Mouse (Mus musculus) heart, postnatal 36 days (tissue): ENCODE results near the gene Gm12695. TPM values are rescaled to one million over a fixed set of nuclear protein-coding genes. Genes with fewer than 3 reads are reported as not detected.

ENCODE experiments used
- DNase-seq, 2 experiments: peaks; one replicate each; pipeline ENCODE4 v3.0.0; 2021 to 2022
- intact Hi-C: fragments of 180-260 bp; cut with DNase I; formaldehyde crosslinking; loops from one replicate; pipeline ENCODE4 v1.15.1; 2025
- total RNA-seq, 2 experiments: library from RNA; stranded (reverse); gene quantifications; 2 replicates each; pipeline ENCODE4 v1.2.3; 2021

The Gm12695 gene
- total RNA-seq, 2 experiments from 2014 or later, result not detected

- intact Hi-C loops, result no loop called here
- peak; percentile 18 to 41 for DNase-seq
Observed at GRCm38 (mm10) chr4:96705281-96705951, 79.6 kb downstream of the Gm12695 start.

GRCm38 (mm10) chr4:96698218-96698561, 86.8 kb downstream of the Gm12695 start:
- intact Hi-C loops, result no loop called here
- DNase-seq, result no peak

- no peak for DNase-seq
- intact Hi-C loops, result no loop called here
Observed at GRCm38 (mm10) chr4:96697511-96698217, 87.3 kb downstream of the Gm12695 start.

DNA sequence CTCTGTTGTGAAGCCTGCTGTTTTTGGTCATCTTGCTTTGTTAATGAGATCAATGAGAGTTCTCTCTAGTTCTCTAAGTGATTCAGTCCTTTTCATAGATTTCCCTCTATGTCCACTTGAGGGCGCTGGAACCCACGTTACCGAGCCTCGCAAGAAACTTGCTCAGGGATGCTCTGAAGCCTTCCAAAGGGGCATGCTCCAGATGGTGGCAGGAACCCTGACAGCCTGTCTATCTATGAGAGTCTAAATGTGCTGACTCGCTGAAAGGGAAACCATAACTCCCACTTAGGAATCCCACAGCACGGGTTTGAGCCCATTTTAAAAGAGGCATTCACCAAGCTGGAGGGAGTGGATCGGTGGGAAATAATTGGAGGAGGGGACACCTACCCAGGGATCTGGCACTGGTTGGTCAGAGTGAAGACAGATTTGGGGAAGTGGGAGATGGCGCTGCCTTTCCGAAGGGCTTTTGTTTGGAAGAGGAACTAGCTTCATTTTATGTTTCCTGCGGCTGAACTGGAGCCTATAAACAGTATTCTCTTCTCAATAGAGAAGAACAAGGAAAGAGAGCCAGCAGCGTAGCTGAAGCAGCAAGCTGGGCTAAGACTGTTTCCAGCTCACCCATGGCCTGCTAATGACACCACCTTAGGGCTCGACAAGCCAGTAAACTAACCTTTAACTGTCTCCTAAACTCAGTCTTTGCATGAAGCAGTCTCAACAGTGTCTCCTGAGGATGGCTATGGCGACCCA, 88.2 kb downstream of the Gm12695 start:
- intact Hi-C loops, result no loop called here
- DNase-seq, result peak in 1 of 2 experiments; percentile 5

DNA sequence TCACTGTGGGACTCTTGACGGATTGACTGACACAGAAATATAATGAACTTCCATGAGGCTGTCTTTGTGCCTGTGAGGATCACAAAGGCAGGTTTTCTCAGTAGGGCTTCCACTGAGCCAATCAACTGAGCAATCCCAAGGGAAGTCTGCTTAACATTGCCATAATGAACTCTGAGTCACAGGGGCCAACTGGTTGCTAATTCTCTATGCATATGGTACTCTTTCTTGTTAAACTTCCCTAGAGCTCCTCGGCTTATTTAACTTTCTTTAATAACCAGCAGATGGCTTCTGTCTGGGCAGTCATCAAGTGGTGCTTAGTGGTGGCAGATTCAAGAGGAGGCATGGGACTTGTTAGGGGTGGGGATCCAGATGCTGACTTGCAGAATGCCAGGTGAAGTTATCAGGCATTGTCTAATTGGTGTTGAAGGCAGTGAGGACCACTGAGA, 97.6 kb downstream of the Gm12695 start:
- DNase-seq, result no peak
- intact Hi-C loops, result no loop called here

- intact Hi-C loops, result loop anchor here (2.0 to 5.0 kb wide), 2 partner anchors 91 to 409 kb away; partner anchors contain the start of gene Cyp2j9
Observed at GRCm38 (mm10) chr4:96683474-96683873, 101.5 kb downstream of the Gm12695 start.

GRCm38 (mm10) chr4:96680966-96681365, 104.0 kb downstream of the Gm12695 start:
- intact Hi-C loops, result loop anchor here (5.0 kb wide), 1 partner anchor 89 kb away; the partner anchor contains the start of gene Cyp2j9
- DNase-seq, result no peak

More at GRCm38 (mm10) chr4:96683474-96683873, 101.5 kb downstream of the Gm12695 start:
- no peak for DNase-seq

DNA sequence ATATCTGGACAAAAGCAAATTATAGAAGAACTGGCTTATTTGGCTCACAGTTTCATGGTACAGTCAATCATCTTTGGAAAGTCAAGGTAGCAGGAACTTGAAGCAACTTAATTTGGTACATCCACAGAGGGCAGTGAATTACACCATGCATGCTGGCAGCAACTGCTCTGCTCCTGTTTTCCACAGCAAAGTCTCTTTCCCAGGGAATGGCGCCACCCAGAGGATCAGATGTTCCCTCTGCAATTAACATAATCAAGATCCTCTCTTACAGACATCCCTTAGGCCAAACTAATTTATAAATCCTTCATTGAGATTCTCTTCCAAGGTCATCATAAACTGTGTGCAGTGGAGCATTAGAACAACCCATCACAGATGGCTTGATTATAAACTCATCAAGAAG, 104.8 kb downstream of the Gm12695 start:
- peak in 1 of 2 experiments; percentile 17 for DNase-seq
- intact Hi-C loops, result loop anchor here (5.0 kb wide), 1 partner anchor 88 kb away; the partner anchor contains the start of gene Cyp2j9

Other genes with a start within 250 kb of the Gm12695 start
- gene Cyp2j6, start 231.5 kb downstream of the Gm12695 start, total RNA-seq, result 1 to 10 TPM; 3.0 to 3.9 TPM
- gene Cyp2j9, start 193.6 kb downstream of the Gm12695 start, total RNA-seq, result 1 to 10 TPM; 1.1 to 2.0 TPM
- not detected for gene Cyp2j5, start 121.0 kb downstream of the Gm12695 start, total RNA-seq